Mouse (Mus musculus) yolk sac, embryonic 10.5 days (tissue): ENCODE measurements around the gene Cep57l1.

ENCODE experiments used
- DNase-seq: peaks from one replicate; pipeline ENCODE4 v3.0.0-alpha.2; 2017; ENCODE audit warnings: low spot score

Cep57l1 gene

GRCm38 (mm10) chr10:41737245-41737644 is 72.4 kb downstream of the Cep57l1 start:
- no peak for DNase-seq

- no peak for DNase-seq
Observed at GRCm38 (mm10) chr10:41735398-41735797, 74.3 kb downstream of the Cep57l1 start.

- no peak for DNase-seq
Observed at GRCm38 (mm10) chr10:41733214-41733613, 76.5 kb downstream of the Cep57l1 start.

- DNase-seq: no peak
Observed at GRCm38 (mm10) chr10:41731932-41732331, 77.7 kb downstream of the Cep57l1 start.

DNA sequence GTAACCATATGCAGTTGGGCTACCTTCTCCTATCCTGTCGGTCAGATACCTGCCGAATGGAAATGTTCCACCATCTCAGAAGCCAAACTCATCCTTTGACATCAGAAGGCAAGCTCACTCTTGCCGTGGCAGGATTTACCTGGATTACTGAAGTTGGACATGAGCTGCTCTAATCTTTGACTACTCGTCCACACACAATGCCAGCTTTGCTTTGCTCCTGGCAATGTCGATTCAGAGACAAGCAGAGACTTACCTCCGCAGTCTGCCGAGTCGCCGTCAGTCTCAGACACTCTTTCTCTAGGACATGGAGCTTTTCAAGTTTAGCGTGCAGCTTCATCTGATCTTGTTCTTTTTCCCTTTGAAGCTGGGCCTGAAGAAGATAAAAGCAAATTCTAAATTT is 78.9 kb downstream of the Cep57l1 start:
- no peak for DNase-seq

GRCm38 (mm10) chr10:41726215-41726614 is 83.5 kb downstream of the Cep57l1 start:
- no peak for DNase-seq

DNA sequence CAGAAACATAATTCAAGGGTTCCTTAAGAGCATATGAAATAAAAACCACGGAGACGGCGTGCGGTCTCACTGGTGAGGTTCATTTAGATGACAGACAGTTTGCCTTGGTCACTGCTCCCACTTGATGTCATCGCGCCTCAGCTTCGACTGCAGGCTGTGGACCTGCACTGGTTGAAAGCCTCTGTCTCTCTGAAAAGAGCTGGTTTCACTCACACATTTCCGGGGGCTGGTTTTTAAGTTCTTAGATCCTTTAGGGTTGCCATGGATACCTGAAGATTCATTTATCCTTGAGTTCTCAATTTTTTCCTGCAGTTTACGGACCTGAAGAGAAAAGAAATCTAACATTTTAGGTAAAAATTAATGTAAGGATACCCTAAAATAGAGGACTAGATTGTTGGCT is 90.1 kb downstream of the Cep57l1 start:
- no peak for DNase-seq

DNA sequence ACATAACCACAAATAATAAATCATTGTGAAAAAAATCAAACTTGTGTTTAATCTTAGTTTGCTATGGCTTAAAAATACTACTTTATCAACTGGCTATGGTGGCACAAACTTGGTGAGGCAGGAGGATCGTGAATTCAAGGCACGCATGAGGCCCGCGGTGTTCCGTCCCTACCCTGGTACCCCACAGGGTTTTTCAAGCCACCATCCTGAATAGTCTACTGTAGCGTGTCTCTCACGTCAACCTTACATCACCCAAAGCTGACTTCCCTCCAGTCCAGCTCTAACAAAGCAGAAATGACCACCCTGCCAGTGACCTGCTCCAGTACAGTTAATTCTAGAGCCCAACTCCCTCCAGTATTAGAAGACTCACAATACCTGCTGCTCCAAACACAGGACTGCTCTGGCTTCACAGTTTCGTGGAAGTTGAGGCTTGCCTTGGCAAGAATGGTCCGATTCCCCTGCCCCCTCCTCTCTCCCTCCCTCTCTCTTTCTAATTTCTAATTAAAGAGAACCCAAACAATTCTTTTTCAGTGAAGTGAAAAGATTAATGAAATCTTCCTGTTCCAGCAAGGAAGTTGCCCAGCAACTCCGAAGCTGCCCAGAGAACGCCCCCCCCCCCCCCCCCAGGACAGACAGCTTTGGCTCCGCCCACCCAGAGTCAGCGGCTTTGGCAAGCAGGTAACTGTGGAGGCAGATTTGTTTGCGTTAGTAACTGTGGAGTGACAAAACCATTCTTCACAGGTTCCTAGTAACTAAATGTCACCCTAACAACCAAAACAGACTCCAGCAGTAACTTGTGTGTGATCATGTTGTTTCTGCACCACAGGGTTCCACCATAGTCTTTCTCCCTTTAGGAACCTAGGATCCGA is 93.4 kb downstream of the Cep57l1 start, which contains the start of gene Ccdc162:
Gene Ccdc162, minus strand, starts transcription at position 606 of the 869 bp plus-strand sequence.
- DNase-seq: peak; percentile 34

DNA sequence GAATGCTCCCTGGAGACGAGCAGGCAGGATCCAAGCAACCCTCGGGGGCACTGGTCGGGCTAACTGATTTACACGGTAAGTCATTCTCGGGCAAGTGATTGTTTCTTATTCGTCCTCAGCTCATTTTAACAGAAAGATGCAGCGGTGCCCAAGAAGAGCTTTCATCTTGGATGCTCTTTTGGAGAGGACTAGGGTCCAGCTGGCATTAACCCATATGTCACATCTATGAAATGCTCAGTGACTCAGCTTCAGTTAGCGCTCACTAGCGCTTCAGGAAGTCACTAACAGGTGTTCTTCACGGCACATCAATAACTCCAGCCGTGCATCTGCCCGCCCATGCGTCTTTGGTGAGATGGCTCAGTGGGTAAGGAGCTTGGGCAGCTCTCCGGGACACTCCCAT is 94.1 kb downstream of the Cep57l1 start:
- no peak for DNase-seq

DNA sequence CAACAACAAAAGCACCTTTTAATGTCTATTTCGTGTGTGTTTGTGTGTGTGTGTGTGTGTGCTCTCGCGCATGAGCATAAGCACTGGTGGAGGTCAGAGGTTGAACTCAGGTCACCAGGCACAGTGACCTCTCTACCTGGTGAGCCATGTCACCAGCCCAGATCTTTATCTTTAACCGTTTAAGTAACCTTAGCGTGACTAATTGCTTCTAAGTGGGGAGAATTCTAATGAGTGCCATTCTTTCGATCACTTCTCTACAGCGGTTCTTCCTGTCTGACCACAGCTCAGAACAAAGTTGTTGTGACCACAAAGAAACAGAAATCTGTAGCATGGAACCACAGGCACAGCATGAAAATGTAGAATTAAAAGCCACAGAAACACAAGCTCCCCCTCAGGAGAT is 98.2 kb downstream of the Cep57l1 start:
- no peak for DNase-seq

- no peak for DNase-seq
Observed at GRCm38 (mm10) chr10:41710773-41711172, 98.9 kb downstream of the Cep57l1 start.

DNA sequence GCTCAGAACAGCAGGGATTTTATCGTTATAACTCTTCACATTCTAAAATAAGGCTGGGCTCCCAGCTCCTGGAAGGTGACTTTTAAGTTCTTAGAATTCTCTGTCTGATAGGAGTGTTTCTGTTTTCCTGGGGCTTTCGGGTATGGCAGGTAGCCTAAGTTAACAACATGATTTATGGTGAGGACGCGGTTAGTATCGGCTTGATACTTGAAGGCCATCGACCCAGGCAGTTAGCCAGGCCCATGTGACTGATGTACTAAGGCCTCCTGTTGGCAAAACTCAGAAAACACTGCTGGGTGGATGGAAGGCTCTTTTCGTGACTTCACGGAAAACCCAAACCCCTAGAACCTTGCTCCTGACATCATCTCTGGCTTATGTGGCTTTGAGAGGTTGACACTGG is 100.3 kb downstream of the Cep57l1 start:
- no peak for DNase-seq

DNA sequence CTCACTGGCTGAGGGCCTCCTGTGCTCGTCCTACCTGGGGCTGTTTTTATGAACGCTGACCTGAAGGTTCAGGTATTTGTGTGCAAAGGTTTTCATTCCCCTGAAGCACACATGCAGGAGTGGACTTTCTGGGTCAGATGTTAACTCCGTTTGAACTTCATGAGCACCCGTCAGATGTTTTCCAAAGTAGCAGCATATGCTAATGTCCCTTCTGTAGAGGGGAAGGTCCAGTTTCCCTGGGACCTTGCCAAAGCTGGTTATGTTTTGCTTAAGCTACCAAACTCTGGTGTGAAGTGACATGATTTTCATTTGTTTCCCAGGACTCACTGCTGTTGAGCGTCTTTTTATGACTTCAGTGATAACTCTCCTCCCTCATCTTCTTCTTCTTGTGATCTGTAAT is 110.0 kb downstream of the Cep57l1 start:
- no peak for DNase-seq

GRCm38 (mm10) chr10:41697040-41697439 is 112.6 kb downstream of the Cep57l1 start:
- no peak for DNase-seq

GRCm38 (mm10) chr10:41690978-41691377 is 118.7 kb downstream of the Cep57l1 start:
- DNase-seq: no peak

GRCm38 (mm10) chr10:41689941-41690887 is 119.5 kb downstream of the Cep57l1 start:
- DNase-seq: peak; percentile 66

DNA sequence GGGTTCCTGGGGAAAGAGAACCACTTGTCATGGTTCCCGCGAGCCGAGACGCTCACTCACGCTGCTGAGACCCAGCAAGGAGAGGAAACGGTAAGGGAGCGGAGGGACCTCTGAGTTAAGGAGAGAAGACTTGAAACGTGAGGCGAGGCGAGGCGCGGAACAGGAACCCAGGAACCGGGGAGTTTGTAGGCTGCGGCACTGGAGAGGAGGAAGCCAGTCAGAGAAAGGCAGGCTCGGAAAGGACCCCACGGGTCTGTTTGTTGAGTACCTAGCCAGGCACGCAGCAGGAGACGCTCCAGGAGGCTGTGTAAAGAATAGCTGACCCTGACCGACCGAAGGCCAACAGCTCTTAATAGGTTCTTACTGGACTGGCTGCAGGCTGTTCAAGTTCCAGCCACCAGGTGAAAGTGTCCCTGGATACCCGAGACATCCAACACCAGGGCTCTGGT is 125.1 kb downstream of the Cep57l1 start:
- DNase-seq: peak; percentile 83

GRCm38 (mm10) chr10:41682546-41683393 is 126.9 kb downstream of the Cep57l1 start:
- DNase-seq: peak; percentile 69

DNA sequence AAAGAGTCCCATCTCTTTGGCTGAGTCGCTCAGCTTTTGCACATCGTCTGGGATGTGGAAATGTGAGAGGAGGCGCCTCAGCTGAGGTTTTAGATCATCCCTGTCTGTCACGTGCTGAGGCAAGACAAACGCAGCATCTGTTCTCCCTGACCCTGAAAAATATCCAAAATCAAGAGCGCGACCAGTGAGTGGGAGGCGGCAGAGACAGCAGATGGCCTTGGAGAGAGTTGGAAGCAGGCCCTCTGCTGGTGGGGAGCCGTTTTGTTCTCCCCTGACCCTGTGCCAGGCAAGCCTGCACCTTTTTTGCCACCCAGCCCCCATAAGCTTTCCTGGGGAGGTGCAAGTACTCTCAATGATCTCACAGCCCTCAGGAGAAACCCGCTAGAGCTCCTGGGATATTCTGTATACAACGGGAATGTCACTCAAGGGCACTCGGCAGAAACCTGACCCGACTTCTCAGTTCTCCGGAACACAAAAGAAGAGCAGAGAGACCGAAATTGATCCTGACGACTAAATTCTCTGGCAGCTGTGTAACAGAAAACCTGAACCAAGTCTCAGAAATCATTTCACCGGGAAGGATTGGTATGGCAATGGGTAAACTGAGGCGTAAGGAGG is 130.8 kb downstream of the Cep57l1 start:
- peak; percentile 52 for DNase-seq

GRCm38 (mm10) chr10:41677396-41677795 is 132.3 kb downstream of the Cep57l1 start:
- no peak for DNase-seq

DNA sequence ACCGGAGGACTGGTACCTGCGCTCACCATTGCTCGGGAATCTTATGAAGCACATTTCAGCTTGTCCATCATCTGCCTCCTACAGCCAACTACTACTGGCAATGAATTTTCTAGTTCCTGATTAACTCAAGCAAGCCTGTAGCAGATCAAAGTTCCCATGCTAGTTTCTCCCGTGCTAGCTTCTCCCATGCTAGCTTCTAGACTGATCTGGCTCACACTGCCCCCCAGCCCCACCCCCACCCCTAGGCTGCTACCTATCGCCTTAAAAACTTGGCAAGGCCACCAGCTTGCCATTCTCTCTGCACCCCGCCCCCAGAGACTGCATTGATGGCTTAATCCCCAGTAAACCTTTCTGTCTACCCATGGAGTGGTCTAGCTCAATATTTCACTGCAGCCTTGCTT is 133.0 kb downstream of the Cep57l1 start:
- DNase-seq: no peak
